Mouse (Mus musculus) CH12.LX (cell line): ENCODE data around the gene Adamts20. TPM values are rescaled to one million over a fixed set of nuclear protein-coding genes. Genes with fewer than 3 reads are reported as not detected.
A peak's percentile ranks its signal among the peaks of the same experiment; 100 is the strongest.

Experiments
- DNase-seq: peaks from one replicate; pipeline ENCODE4 v3.0.0-alpha.2; 2013; ENCODE audit errors: extremely low read depth
- H3K27ac ChIP-seq: 2 replicates; pipeline ENCODE4 v1.5.1; 2012; ENCODE audit warnings: low read depth, mild to moderate bottlenecking, control low read depth, moderate library complexity; ENCODE audit not compliant: insufficient read depth
- H3K27me3 ChIP-seq: replicated peaks from 2 replicates; pipeline ENCODE3; 2012; ENCODE audit warnings: inconsistent platforms
- H3K36me3 ChIP-seq, 2 experiments: replicated peaks in 1 of 2; 2 replicates each; pipeline versions ENCODE3 to v1.6.1; 2012; ENCODE audit warnings: inconsistent platforms in 1 of 2, low read length in 1 of 2, mild to moderate bottlenecking in 1 of 2, mixed read lengths in 1 of 2, moderate library complexity in 1 of 2; ENCODE audit not compliant: control insufficient read depth in 1 of 2, insufficient read depth in 1 of 2
- H3K4me1 ChIP-seq, 2 experiments: 2 replicates each; pipeline ENCODE4 v1.6.1; 2012; ENCODE audit warnings: inconsistent platforms in 1 of 2, moderate library complexity in 1 of 2; ENCODE audit not compliant: insufficient read depth in 2 of 2, control insufficient read depth in 1 of 2
- H3K4me2 ChIP-seq: 2 replicates; pipeline ENCODE4 v1.6.1; 2012; ENCODE audit warnings: low read depth, mild to moderate bottlenecking, control low read depth; ENCODE audit not compliant: poor library complexity, insufficient read depth, severe bottlenecking
- H3K4me3 ChIP-seq, 3 experiments: fragments of 150-350 bp in 1 of 3; sonication (generic) in 1 of 3; replicated peaks in 1 of 3; 2 replicates each; pipeline versions ENCODE3 to v1.5.1; 2011 to 2012; ENCODE audit warnings: low read depth in 2 of 3, low read length in 2 of 3, mild to moderate bottlenecking in 2 of 3, moderate library complexity in 2 of 3, control low read depth in 1 of 3, improper control_type of control experiment in 1 of 3, inconsistent platforms in 1 of 3, mixed read lengths in 1 of 3; ENCODE audit not compliant: poor library complexity in 1 of 3
- H3K79me2 ChIP-seq: replicated peaks from 2 replicates; pipeline ENCODE4 v1.6.1; 2012; ENCODE audit warnings: mild to moderate bottlenecking, moderate library complexity; ENCODE audit not compliant: control insufficient read depth, poor library complexity, insufficient read depth, severe bottlenecking; ENCODE audit errors: extremely low read depth
- H3K9ac ChIP-seq: 2 replicates; pipeline ENCODE4 v1.6.1; 2012; ENCODE audit warnings: low read depth, mild to moderate bottlenecking, control low read depth, moderate library complexity; ENCODE audit not compliant: insufficient read depth
- H3K9me3 ChIP-seq: replicated peaks from 2 replicates; pipeline ENCODE3; 2012; ENCODE audit warnings: low read length, inconsistent platforms, mixed read lengths
- BHLHE40 ChIP-seq: IDR thresholded peaks from 2 replicates; pipeline ENCODE4 v1.6.1; 2011; ENCODE audit warnings: mild to moderate bottlenecking, low read depth, low read length, improper control_type of control experiment
- CTCF ChIP-seq, 2 experiments: IDR thresholded peaks in 1 of 2; conservative IDR thresholded peaks in 1 of 2; 2 replicates each; pipeline ENCODE4 v1.5.1; 2011 to 2012; ENCODE audit warnings: low read depth in 2 of 2, low read length in 2 of 2, improper control_type of control experiment in 1 of 2, inconsistent platforms in 1 of 2, mild to moderate bottlenecking in 1 of 2, moderate library complexity in 1 of 2
- E2F4 ChIP-seq: IDR thresholded peaks from 2 replicates; pipeline ENCODE4 v1.6.1; 2011; ENCODE audit warnings: low read depth, low read length, improper control_type of control experiment; ENCODE audit not compliant: insufficient replicate concordance
- EP300 ChIP-seq: IDR thresholded peaks from 2 replicates; pipeline ENCODE4 v1.6.1; 2011; ENCODE audit warnings: low read length, improper control_type of control experiment
- ETS1 ChIP-seq: conservative IDR thresholded peaks from 2 replicates; pipeline ENCODE4 v1.6.1; 2012; ENCODE audit warnings: low read depth, mild to moderate bottlenecking, inconsistent platforms, low read length, improper control_type of control experiment, moderate library complexity
- JUN ChIP-seq: IDR thresholded peaks from 2 replicates; pipeline ENCODE4 v1.6.1; 2011; ENCODE audit warnings: low read depth, mild to moderate bottlenecking, low read length, improper control_type of control experiment, moderate library complexity; ENCODE audit not compliant: insufficient read depth
- KAT2A ChIP-seq: IDR thresholded peaks from 2 replicates; pipeline ENCODE4 v1.6.1; 2012; ENCODE audit warnings: low read length, improper control_type of control experiment, inconsistent platforms; ENCODE audit not compliant: insufficient replicate concordance
- MAX ChIP-seq: IDR thresholded peaks from 2 replicates; pipeline ENCODE4 v1.6.1; 2011; ENCODE audit warnings: low read length, improper control_type of control experiment
- MEF2A ChIP-seq: IDR thresholded peaks from 2 replicates; pipeline ENCODE4 v1.6.1; 2014; ENCODE audit warnings: low read depth, mild to moderate bottlenecking, inconsistent platforms, low read length, improper control_type of control experiment, borderline replicate concordance
- NELFE ChIP-seq: IDR thresholded peaks from 2 replicates; pipeline ENCODE4 v1.6.1; 2011; ENCODE audit warnings: low read depth, low read length, improper control_type of control experiment
- NRF1 ChIP-seq: IDR thresholded peaks from 2 replicates; pipeline ENCODE4 v1.6.1; 2014; ENCODE audit warnings: low read depth, mild to moderate bottlenecking, inconsistent platforms, low read length, improper control_type of control experiment, moderate library complexity
- RCOR1 ChIP-seq: conservative IDR thresholded peaks from 2 replicates; pipeline ENCODE4 v1.6.1; 2012; ENCODE audit warnings: low read depth, mild to moderate bottlenecking, inconsistent platforms, low read length, improper control_type of control experiment
- SMC3 ChIP-seq: IDR thresholded peaks from 2 replicates; pipeline ENCODE4 v1.6.1; 2011; ENCODE audit warnings: low read depth, low read length, improper control_type of control experiment
- TCF12 ChIP-seq: IDR thresholded peaks from 2 replicates; pipeline ENCODE4 v1.6.1; 2014; ENCODE audit warnings: low read depth, mild to moderate bottlenecking, inconsistent platforms, low read length, improper control_type of control experiment
- UBTF ChIP-seq: IDR thresholded peaks from 2 replicates; pipeline ENCODE4 v1.6.1; 2012; ENCODE audit warnings: low read depth, mild to moderate bottlenecking, inconsistent platforms, low read length, improper control_type of control experiment, moderate library complexity
- USF1 ChIP-seq: IDR thresholded peaks from 2 replicates; pipeline ENCODE4 v1.6.1; 2014; ENCODE audit warnings: low read depth, mild to moderate bottlenecking, inconsistent platforms, low read length, improper control_type of control experiment
- dilution Hi-C: fragments of 300-500 bp; cut with MboI; formaldehyde crosslinking; loops from 2 replicates; pipeline ENCODE4 v1.14.3; 2020; ENCODE audit warnings: low sequenced_read_pairs; ENCODE audit not compliant: extremely low pct_unique_long_range_greater_than_20kb, extremely low pct_ligation_motif_present
- in situ Hi-C: fragments of 300-500 bp; cut with MboI; formaldehyde crosslinking; loops from 3 replicates; pipeline ENCODE4 v1.14.3; 2019; ENCODE audit warnings: low sequenced_read_pairs, low pct_ligation_motif_present, low pct_unique_long_range_greater_than_20kb, mixed read lengths
- polyA plus RNA-seq: library from polyadenylated mRNA; unstranded; fragments of >175 nt; gene quantifications from 2 replicates; pipeline ENCODE4 v1.2.1, GENCODE M21; 2012; ENCODE audit warnings: low read depth; ENCODE audit not compliant: insufficient read length
- total RNA-seq, 2 experiments: library from RNA; depleted of rRNA; stranded (reverse); fragments of 300-350 nt in 1 of 2; fragments of >200 nt in 1 of 2; gene quantifications; 2 replicates each; pipeline ENCODE4 v1.2.3; 2012 to 2014

The Adamts20 gene
- total and polyA plus RNA-seq, 3 experiments, result 0.37 to 1.5 (median 0.68) TPM

- dilution Hi-C loops (no loop called here), in situ Hi-C loops (no loop called here)
- no peak for DNase-seq
These were observed 149.0 kb downstream of the Adamts20 start for GRCm38 (mm10) chr15:94316171-94316570.

GRCm38 (mm10) chr15:94309689-94310088 lies 155.5 kb downstream of the Adamts20 start:
- dilution Hi-C loops, result no loop called here
- Histone ChIP-seq H3K36me3 (no peaks in the 10 kb centered on the region), H3K9me3 (no peaks in the 10 kb centered on the region), H3K9ac (no peak overlapping the region), H3K4me2 (no peak overlapping the region), H3K4me3 (no peak overlapping the region), H3K4me1 (peaks cover 0 to 2% of the 10 kb centered on the region in 2 experiments; a peak in 1 of 4 replicates), H3K27ac (no peak overlapping the region), H3K27me3 (no peaks in the 10 kb centered on the region), H3K79me2 (no peaks in the 10 kb centered on the region)
- in situ Hi-C loops, result no loop called here
- TF ChIP-seq EP300, result no peak
- TF ChIP-seq UBTF, result no peak
- no peak for TF ChIP-seq ETS1
- DNase-seq, result no peak

More at GRCm38 (mm10) chr15:94316171-94316570, 149.0 kb downstream of the Adamts20 start:
- no peaks in the 10 kb centered on the region for H3K36me3 ChIP-seq
- no peaks in the 10 kb centered on the region for H3K9me3 ChIP-seq
- no peak for TF ChIP-seq NELFE
- TF ChIP-seq E2F4, result no peak
- TF ChIP-seq MAX, result no peak
- TF ChIP-seq UBTF, result no peak
- no peak for TF ChIP-seq NRF1
- no peak for TF ChIP-seq MEF2A
- no peak for TF ChIP-seq JUN
- TF ChIP-seq KAT2A, result no peak
- TF ChIP-seq CTCF (conservative IDR thresholded peaks at IDR 0.05 in 1 of 2, IDR thresholded peaks at IDR 0.05 in 1 of 2; ENCODE audit: low read depth in 2 of 2, low read length in 2 of 2), result peak in 1 of 2 experiments; percentile 32; a peak in 2 of 4 replicates
- no peak for TF ChIP-seq RCOR1
- peak; percentile 31 for TF ChIP-seq SMC3
- no peak for TF ChIP-seq USF1
- no peaks in the 10 kb centered on the region for H3K4me1 ChIP-seq
- H3K79me2 ChIP-seq, result no peaks in the 10 kb centered on the region
- H3K27ac ChIP-seq, result no peak overlapping the region
- H3K4me3 ChIP-seq, result no peak overlapping the region
- H3K9ac ChIP-seq, result no peak overlapping the region
- H3K4me2 ChIP-seq, result no peak overlapping the region
- no peaks in the 10 kb centered on the region for H3K27me3 ChIP-seq

- Histone ChIP-seq H3K9ac (no peak overlapping the region), H3K36me3 (no peaks in the 10 kb centered on the region), H3K4me1 (peaks cover 0 to 2% of the 10 kb centered on the region in 2 experiments; a peak in 1 of 4 replicates), H3K4me2 (no peak overlapping the region), H3K4me3 (no peak overlapping the region), H3K79me2 (no peaks in the 10 kb centered on the region), H3K9me3 (no peaks in the 10 kb centered on the region), H3K27ac (no peak overlapping the region), H3K27me3 (no peaks in the 10 kb centered on the region)
- dilution Hi-C loops, result no loop called here
- peak; percentile 72 for TF ChIP-seq BHLHE40
- TF ChIP-seq TCF12, result no peak
- DNase-seq, result peak; percentile 2
- in situ Hi-C loops, result no loop called here
These were observed 157.3 kb downstream of the Adamts20 start for GRCm38 (mm10) chr15:94307888-94308287.
